ENCODE assay signal across 20 mouse cellular contexts in the genomic region with DNA sequence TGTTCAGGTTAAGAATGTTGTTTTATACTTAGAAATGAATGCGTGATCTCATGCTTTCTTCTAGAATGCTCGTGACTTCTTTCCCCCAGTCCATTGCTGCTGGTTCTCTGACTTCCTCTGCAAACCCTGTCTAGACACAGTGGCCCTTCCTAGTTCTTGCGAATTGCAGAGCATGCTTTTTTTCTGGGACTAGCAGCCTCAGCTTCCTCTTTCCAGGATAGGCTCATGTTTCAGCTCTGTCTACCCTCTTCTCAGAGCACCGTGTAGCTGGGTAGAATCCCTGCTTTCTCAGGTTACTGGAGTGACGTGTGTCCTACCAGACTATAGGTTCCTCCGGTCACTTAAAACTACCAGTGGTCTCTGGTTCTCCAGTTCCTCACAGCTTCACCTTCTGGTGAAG.
A peak's percentile ranks its signal among the peaks of the same experiment; 100 is the strongest.
DNase-seq lines count a peak whose midpoint lies in the region; ATAC-seq and TF ChIP-seq lines count a peak whose summit lies in the region.
"Had no signal": no experiment of that assay in that cellular context is flagged by ENCODE, and none has a peak within 500 bp of the region (broad histone marks: within the 10 kb centered on the region; RNA-seq: fewer than 3 reads in every experiment).

No protein-coding gene starts in this region.

- DNase-seq in heart, adult 11 months, result peak; percentile 90
- DNase-seq in heart, adult 2 months, result no peak
- peak; percentile 28 for DNase-seq in lung, postnatal 0 days (ENCODE audit: low spot score)
- no peak for DNase-seq in lung, postnatal 14 days
- no peak for DNase-seq in ovary, postnatal 10 days (ENCODE audit: low spot score)
- DNase-seq in right cerebral cortex, postnatal 25 days, result no peak
- DNase-seq: adrenal gland, adult 2 months; cerebellum, adult 9-10 months; kidney, adult 8-10 months; kidney, postnatal 25 days; lung, adult 18-20 months; midbrain, embryonic 14.5 days; thymus, postnatal 14 days had no signal

- no peaks in the 10 kb centered on the region for H3K9me3 ChIP-seq in lung, postnatal 0 days (ENCODE audit: low read length)
- H3K9me3 ChIP-seq: embryonic facial prominence, embryonic 15.5 days; heart, embryonic 10.5 days; neural tube, embryonic 15.5 days had no signal

- no peak overlapping the region for H3K4me3 ChIP-seq in heart, adult 2 months
- H3K4me3 ChIP-seq in lung, postnatal 0 days (ENCODE audit: low read depth, low read length), result no peak overlapping the region
- H3K4me3 ChIP-seq: embryonic facial prominence, embryonic 15.5 days; heart, embryonic 10.5 days; neural tube, embryonic 15.5 days had no signal

- WGBS in heart, adult 2 months, result 76% methylated on average over 6 of the region's 6 CpGs
- 77% methylated on average over 6 of the region's 6 CpGs for WGBS in lung, postnatal 0 days

- no peak for TF ChIP-seq EP300 in heart, adult 2 months (IDR thresholded peaks at IDR 0.05; ENCODE audit: insufficient read depth, low read depth, low read length)
- TF ChIP-seq EP300 in lung, postnatal 0 days (IDR thresholded peaks at IDR 0.05), result no peak

- no peaks in the 10 kb centered on the region; the same call in 1 of the 2 replicates for H3K36me3 ChIP-seq in heart, adult 2 months (ENCODE audit: control insufficient read depth, insufficient read depth, low read length)
- H3K36me3 ChIP-seq in lung, postnatal 0 days (ENCODE audit: insufficient read depth, low read length), result peaks cover 34% of the 10 kb centered on the region; the same call in 1 of the 2 replicates

- H3K79me2 ChIP-seq in heart, adult 2 months (replicated peaks; ENCODE audit: control insufficient read depth, insufficient read depth, low read length), result no peaks in the 10 kb centered on the region

- no peak overlapping the region for H3K27ac ChIP-seq in heart, adult 2 months
- H3K27ac ChIP-seq in lung, postnatal 0 days (ENCODE audit: low read length), result no peak overlapping the region
- H3K27ac ChIP-seq: embryonic facial prominence, embryonic 15.5 days; heart, embryonic 10.5 days; neural tube, embryonic 15.5 days; stomach, postnatal 0 days had no signal

- intact Hi-C loops in heart, adult 2 months (cut with DNase I), result no loop called here

- no peaks in the 10 kb centered on the region for H3K27me3 ChIP-seq in heart, adult 2 months (ENCODE audit: control insufficient read depth, insufficient read depth, low read length)
- H3K27me3 ChIP-seq in lung, postnatal 0 days (replicated peaks; ENCODE audit: insufficient read depth, low read length), result no peaks in the 10 kb centered on the region
- H3K27me3 ChIP-seq: embryonic facial prominence, embryonic 15.5 days; neural tube, embryonic 15.5 days had no signal

- H3K9ac ChIP-seq in heart, adult 2 months (ENCODE audit: low read depth, low read length), result no peak overlapping the region
- no peak overlapping the region for H3K9ac ChIP-seq in lung, postnatal 0 days (replicated peaks; ENCODE audit: low read depth)
- H3K9ac ChIP-seq: embryonic facial prominence, embryonic 15.5 days; neural tube, embryonic 15.5 days had no signal

- H3K4me2 ChIP-seq in lung, postnatal 0 days (replicated peaks; ENCODE audit: low read depth, low read length), result no peak overlapping the region
- H3K4me2 ChIP-seq: embryonic facial prominence, embryonic 15.5 days; neural tube, embryonic 15.5 days had no signal

- TF ChIP-seq CTCF in heart, adult 2 months (IDR thresholded peaks at IDR 0.05), result no peak
- TF ChIP-seq CTCF in lung, postnatal 0 days (IDR thresholded peaks at IDR 0.05), result no peak

- ATAC-seq in lung, postnatal 0 days, result no peak
- ATAC-seq in common myeloid progenitor, adult 5-6 weeks (replicated peaks; ENCODE audit: low read depth, poor library complexity, severe bottlenecking), result peak; percentile 57
- ATAC-seq in neutrophil, adult 5-6 weeks (ENCODE audit: extremely low read depth, insufficient number of reproducible peaks, low FRiP score, poor library complexity, severe bottlenecking), result 0 out of 2 replicates have a peak, but pooled peaks have one; percentile 6
- ATAC-seq: forebrain, embryonic 16.5 days had no signal

- H3K4me1 ChIP-seq in heart, adult 2 months (ENCODE audit: control insufficient read depth, insufficient read depth, low read length), result no peaks in the 10 kb centered on the region
- H3K4me1 ChIP-seq in lung, postnatal 0 days (ENCODE audit: insufficient read depth, low read depth, low read length), result no peaks in the 10 kb centered on the region
- H3K4me1 ChIP-seq: embryonic facial prominence, embryonic 15.5 days; heart, embryonic 10.5 days; neural tube, embryonic 15.5 days had no signal

- TF ChIP-seq POLR2A in heart, adult 2 months (IDR thresholded peaks at IDR 0.05; ENCODE audit: insufficient read depth, low read depth, low read length), result no peak

Comparison
In these comparisons a context has a peak if more than half of its experiments do, and no peak if none do; other contexts are left out.
1. DNase-seq: peak in heart, adult 11 months (single experiment) and lung, postnatal 0 days (single experiment); none in heart, adult 2 months (0 of 2), lung, postnatal 14 days (single experiment), ovary, postnatal 10 days (single experiment) and right cerebral cortex, postnatal 25 days (single experiment).